In genomic region chr13:10618421-10618954, GRCm38 (mm10) we compare ENCODE assay signal across 16 mouse cellular contexts.
"Had no signal": no experiment of that assay in that cellular context is flagged by ENCODE, and none has a peak within 500 bp of the region (broad histone marks: within the 10 kb centered on the region; RNA-seq: fewer than 3 reads in every experiment).

No protein-coding gene starts in this region.

- DNase-seq: retina, postnatal 1 day; right cerebral cortex, adult 18-20 months; right cerebral cortex, postnatal 14 days; right cerebral cortex, postnatal 25 days; right cerebral cortex, postnatal 4 days; spleen, adult 18-20 months; thymus, adult 18-20 months; thymus, adult 2 months; thymus, postnatal 14 days; thymus, postnatal 25 days; thymus, postnatal 36 days; thymus, postnatal 4 days had no signal

- H3K4me2 ChIP-seq: neural tube, embryonic 13.5 days; neural tube, embryonic 15.5 days; stomach, embryonic 15.5 days had no signal

- H3K27ac ChIP-seq: neural tube, embryonic 13.5 days; neural tube, embryonic 15.5 days; stomach, embryonic 15.5 days; stomach, postnatal 0 days had no signal

- H3K36me3 ChIP-seq: neural tube, embryonic 13.5 days; neural tube, embryonic 15.5 days; stomach, embryonic 15.5 days had no signal

- H3K4me3 ChIP-seq: neural tube, embryonic 13.5 days; neural tube, embryonic 15.5 days; stomach, embryonic 15.5 days had no signal

- H3K9ac ChIP-seq: neural tube, embryonic 13.5 days; neural tube, embryonic 15.5 days; stomach, embryonic 15.5 days had no signal

- H3K4me1 ChIP-seq: neural tube, embryonic 13.5 days; neural tube, embryonic 15.5 days; stomach, embryonic 15.5 days had no signal

- H3K27me3 ChIP-seq: neural tube, embryonic 13.5 days; neural tube, embryonic 15.5 days; stomach, embryonic 15.5 days had no signal

- H3K9me3 ChIP-seq: neural tube, embryonic 13.5 days; neural tube, embryonic 15.5 days; stomach, embryonic 15.5 days had no signal
